Mouse (Mus musculus): ENCODE data around the gene Klhl10.

The Klhl10 gene

GRCm38 (mm10) chr11:100408076-100408834 lies 33.5 kb upstream of the Klhl10 start:
- in situ Hi-C loops (cut with MboI, MseI): loop anchor here (10.0 kb wide), 1 partner anchor 1623 kb away; no protein-coding TSS in a partner anchor

DNA sequence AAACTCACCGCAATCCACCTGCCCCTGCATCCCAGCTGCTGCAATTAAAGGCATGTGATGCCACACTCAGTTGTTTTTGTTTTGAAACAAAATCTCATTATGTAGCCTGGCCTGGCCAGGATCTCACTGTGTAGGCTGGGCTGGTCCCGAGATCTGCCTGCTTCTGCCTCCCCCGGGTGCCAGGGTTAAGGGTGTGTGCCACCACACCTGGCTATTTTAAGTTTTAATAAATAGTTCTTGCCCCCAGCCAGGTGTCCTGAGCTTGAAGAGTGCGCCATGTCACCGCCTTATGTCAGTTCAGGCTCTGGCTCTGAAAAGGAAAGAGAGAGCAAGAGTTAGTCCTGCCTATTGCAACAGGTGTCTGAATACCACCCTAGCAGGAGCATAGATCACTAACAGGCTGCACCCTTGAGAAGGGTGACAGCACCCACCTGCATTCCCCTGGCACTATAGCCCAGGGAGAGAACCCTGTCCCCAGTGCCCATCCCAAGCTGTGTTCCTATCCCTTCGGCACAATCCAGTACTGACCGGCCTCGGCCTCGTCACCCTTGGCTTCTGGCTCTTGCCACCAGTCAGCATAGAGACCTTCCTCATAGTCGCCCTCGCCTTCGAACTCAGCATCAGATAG lies 32.8 kb upstream of the Klhl10 start:
- in situ Hi-C loops (cut with MboI, MseI): loop anchor here (10.0 kb wide), 1 partner anchor 1624 kb away; no protein-coding TSS in a partner anchor

GRCm38 (mm10) chr11:100409686-100410085 lies 32.0 kb upstream of the Klhl10 start:
- in situ Hi-C loops (cut with MboI, MseI): loop anchor here (10.0 kb wide), 1 partner anchor 1625 kb away; no protein-coding TSS in a partner anchor

GRCm38 (mm10) chr11:100411736-100412135 lies 30.0 kb upstream of the Klhl10 start:
- in situ Hi-C loops (cut with MboI, MseI): no loop called here

DNA sequence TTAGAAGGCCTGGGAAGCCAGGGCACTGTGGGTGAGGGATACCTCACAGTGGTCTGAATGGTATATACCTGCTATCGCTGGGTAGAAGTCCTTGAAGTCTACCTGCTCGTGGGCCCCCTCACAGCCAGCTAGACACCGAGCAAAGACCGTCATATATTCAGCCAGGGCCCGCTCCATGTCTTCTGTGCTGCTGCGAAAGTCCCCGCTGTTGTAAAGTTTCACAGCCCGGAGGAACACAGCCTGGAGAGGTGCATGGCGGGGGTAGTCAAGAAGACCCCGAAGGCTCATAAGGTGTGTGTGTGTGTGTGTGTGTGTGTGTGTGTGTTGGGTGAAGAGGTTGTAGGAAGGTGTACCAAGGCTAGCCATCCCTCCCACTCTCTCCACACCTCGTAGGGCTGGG lies 28.2 kb upstream of the Klhl10 start:
- in situ Hi-C loops (cut with MboI, MseI): no loop called here

GRCm38 (mm10) chr11:100414021-100414913 lies 27.4 kb upstream of the Klhl10 start, which contains the start of gene P3h4:
TSS of gene P3h4 (minus strand) at chr11:100414836.
- in situ Hi-C loops (cut with MboI, MseI): no loop called here

GRCm38 (mm10) chr11:100414914-100415822 lies 26.5 kb upstream of the Klhl10 start, which contains the start of gene Fkbp10:
TSS of gene Fkbp10 (plus strand) at chr11:100415697.
- in situ Hi-C loops (cut with MboI, MseI): no loop called here

DNA sequence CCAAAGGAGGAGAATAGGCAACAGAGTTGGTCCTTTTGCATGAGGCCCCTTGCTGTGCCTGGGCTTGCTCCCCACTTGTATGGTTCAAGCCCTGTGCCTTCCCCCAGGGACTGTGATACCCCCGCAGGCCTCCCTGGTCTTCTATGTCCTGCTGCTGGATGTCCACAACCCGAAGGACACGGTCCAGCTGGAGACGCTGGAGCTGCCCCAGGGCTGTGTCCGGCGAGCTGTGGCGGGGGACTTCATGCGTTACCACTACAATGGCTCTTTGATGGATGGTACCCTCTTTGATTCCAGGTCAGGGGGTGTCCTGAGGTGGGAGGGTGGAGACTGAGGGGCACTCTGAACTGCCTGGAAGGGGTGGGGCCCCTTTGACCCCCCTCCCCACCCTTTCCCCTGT lies 20.2 kb upstream of the Klhl10 start:
- in situ Hi-C loops (cut with MboI, MseI): no loop called here

- in situ Hi-C loops (cut with MboI, MseI): no loop called here
Measured at GRCm38 (mm10) chr11:100423836-100424235, 17.9 kb upstream of the Klhl10 start.

- in situ Hi-C loops (cut with MboI, MseI): no loop called here
Measured at GRCm38 (mm10) chr11:100425851-100426250, 15.9 kb upstream of the Klhl10 start.

DNA sequence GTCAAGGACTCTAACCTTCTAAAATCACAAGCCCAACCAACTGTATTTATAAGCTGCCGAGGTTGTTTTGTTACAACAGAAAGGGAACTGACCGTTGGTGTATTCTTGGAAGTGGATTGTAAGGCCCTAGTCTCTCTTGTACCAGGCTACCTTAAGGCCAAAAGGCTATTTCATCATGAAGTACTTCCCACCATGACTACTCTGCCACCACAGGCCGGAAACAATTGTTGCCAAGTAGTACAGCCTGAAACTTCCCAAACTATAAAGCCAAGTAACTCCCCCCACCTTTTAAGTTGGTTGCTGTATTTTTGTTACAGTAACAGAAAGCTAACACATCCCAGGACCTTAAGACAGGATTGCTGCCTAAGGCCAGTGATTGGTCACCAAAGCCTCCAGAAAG lies 14.9 kb upstream of the Klhl10 start:
- in situ Hi-C loops (cut with MboI, MseI): no loop called here

- in situ Hi-C loops (cut with MboI, MseI): no loop called here
Measured at GRCm38 (mm10) chr11:100428612-100429199, 13.0 kb upstream of the Klhl10 start.

DNA sequence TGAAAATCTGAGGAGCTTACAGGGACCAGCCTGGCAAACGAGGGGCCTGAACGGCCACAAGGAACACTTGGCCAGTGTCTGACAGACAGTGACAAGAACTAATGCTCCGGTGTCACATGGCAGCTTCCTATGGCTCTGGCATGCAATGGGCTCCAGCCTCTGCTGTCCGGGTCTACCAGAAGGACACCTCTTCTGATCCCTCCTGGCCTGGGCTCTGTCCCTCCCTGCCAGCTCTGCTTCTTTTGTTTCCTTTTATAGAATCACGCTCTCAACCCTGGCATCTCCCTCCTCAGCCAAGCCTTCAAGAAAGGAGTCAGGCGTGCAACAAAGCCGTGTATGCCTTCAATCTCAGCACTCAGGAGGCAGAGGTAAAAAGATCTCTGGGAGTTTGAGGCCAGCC lies 11.7 kb upstream of the Klhl10 start:
- in situ Hi-C loops (cut with MboI, MseI): no loop called here

GRCm38 (mm10) chr11:100432002-100432401 lies 9.7 kb upstream of the Klhl10 start:
- in situ Hi-C loops (cut with MboI, MseI): no loop called here

DNA sequence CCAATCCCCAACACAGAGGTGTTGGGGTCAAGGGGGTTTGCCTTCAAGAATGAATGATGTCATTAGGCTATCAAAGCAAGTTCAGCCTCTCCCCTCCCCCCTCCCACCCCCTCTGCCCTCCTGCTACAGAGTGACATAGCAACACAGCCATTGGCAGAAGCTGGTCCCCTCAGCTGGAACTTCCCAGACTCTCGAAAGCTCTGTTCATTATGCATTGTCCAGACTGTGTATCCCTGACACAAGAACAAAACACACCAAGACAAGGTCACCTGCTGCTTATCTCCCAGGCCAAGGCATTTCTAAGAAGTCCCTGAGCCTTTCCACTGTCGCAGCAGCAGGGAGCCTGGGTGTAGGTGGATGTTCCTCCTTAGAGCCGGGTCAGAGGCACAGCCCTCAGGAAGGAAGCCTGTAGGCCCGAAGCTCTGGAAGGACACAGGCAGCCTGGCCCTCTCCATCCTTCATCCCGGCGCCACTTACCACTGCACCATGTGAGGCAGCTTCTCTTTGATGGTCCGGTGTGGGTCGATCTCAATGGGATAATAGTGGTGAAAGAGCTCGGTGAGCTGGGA lies 6.0 kb upstream of the Klhl10 start:
- in situ Hi-C loops (cut with MboI, MseI): no loop called here

- in situ Hi-C loops (cut with MboI, MseI): no loop called here
Measured at GRCm38 (mm10) chr11:100437901-100438300, 3.8 kb upstream of the Klhl10 start.

DNA sequence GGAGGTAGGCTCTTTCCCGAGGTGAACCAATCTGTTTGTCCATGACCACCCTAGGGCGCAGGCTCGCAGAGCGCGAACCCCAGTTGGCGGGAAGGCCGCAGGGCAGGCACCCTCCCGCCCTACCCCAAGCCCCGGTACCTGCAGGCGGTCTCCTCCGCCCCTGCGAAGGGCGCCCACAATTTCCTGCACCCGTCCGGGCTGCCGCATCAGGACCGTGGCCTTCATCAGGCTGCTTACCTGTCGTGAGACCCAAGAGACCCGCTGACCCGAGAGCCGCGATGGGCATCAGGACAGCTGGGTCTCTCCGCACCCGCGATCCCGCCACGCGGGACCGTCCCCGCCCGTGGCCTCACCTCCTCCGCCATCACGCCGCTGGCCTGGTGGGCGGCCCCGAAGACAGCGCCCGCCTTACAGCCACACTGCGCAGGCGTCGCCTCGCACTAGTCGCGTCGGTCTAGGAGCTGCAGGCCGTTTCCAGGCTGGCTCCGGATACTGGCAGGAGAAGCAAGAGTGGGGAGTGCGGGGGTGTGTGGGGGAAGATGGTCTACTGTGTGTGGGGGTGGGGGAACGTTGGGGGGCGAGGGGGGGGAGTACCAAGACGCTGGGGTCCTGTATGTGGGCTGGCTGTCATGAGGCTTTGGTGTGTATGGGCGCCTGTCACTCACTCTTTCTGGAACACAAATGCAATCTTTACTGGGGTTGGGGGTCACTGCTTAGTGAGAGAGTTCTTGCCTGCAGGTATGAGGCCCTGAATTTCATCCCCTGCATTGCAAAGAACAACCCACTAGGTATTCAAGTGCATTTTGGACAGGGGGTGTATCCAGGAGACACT lies 810 bp upstream of the Klhl10 start:
- in situ Hi-C loops (cut with MboI, MseI): no loop called here

DNA sequence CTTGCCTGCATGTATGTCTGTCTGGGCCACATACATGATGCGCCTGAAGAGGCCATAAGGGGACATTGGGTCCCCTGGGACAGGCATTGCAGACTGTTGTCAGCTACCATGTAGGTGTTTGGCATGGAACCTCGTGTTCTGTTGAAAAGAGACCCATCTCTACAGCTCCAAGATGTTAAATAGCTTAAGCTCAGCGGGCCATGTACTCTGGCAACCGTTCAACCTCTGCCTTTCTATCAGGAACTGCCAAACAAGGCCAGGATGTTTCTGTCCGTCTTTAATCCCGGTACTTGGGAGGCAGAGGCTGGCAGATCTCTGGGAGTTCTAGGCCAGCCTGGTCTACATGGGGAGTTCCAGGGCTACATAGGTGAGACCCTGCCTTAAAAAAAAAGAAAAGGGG lies 908 bp downstream of the Klhl10 start:
- in situ Hi-C loops (cut with MboI, MseI): no loop called here

DNA sequence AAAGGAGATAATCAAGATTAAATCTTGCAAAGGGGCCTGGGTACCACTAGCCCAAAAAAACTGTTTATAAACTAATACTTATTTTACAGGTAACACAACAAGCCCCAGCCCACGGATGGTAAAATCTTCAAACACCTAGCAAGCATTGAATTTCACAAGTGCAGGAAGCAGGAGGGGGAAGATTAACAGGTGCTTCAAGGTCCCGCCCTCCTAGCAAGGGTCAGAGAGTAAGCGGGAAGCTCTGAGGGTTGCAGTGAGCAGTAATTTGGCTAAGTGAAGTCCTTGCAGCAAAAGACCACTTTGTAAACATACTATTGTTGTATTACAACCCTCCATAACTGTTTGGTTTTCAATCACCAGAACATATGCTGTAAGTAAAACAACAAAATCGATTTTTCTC lies 15.5 kb downstream of the Klhl10 start:
- in situ Hi-C loops (cut with MboI, MseI): no loop called here
